Mouse (Mus musculus) neural tube, embryonic 13.5 days (tissue): ENCODE data around the gene Cnnm3. TPM values are rescaled to one million over a fixed set of nuclear protein-coding genes. Genes with fewer than 3 reads are reported as not detected.

Experiments used
- ATAC-seq: fragments of 200-750 bp; cut with Nextera tagmentation; 2 replicates; pipeline ENCODE4 v1.8.0; 2017; ENCODE audit warnings: low read depth, mild to moderate bottlenecking, moderate TSS enrichment, moderate library complexity
- H3K27ac ChIP-seq: fragments of 300-500 bp; sonication (generic); replicated peaks from 2 replicates; pipeline ENCODE4 v1.5.1; 2015; ENCODE audit warnings: moderate library complexity, mild to moderate bottlenecking, inconsistent platforms
- H3K27me3 ChIP-seq: fragments of 300-500 bp; sonication (generic); 2 replicates; pipeline ENCODE4 v1.6.1; 2015; ENCODE audit warnings: mild to moderate bottlenecking, inconsistent platforms
- H3K36me3 ChIP-seq: fragments of 300-500 bp; sonication (generic); 2 replicates; pipeline ENCODE4 v1.6.1; 2015; ENCODE audit warnings: mild to moderate bottlenecking, inconsistent platforms
- H3K4me1 ChIP-seq: fragments of 300-500 bp; sonication (generic); replicated peaks from 2 replicates; pipeline ENCODE4 v1.6.1; 2015; ENCODE audit warnings: inconsistent platforms
- H3K4me2 ChIP-seq: fragments of 300-500 bp; sonication (generic); 2 replicates; pipeline ENCODE4 v1.6.1; 2015; ENCODE audit warnings: inconsistent platforms, mild to moderate bottlenecking, moderate library complexity
- H3K4me3 ChIP-seq: fragments of 300-500 bp; sonication (generic); 2 replicates; pipeline ENCODE4 v1.5.1; 2015; ENCODE audit warnings: mild to moderate bottlenecking, inconsistent platforms
- H3K9ac ChIP-seq: fragments of 300-500 bp; sonication (generic); 2 replicates; pipeline ENCODE4 v1.6.1; 2015; ENCODE audit warnings: moderate library complexity, mild to moderate bottlenecking, inconsistent platforms
- H3K9me3 ChIP-seq: fragments of 300-500 bp; sonication (generic); 2 replicates; pipeline ENCODE4 v1.6.1; 2016; ENCODE audit warnings: inconsistent platforms
- WGBS: fragments of 180-500 bp; shearing (Covaris S2); methylation state at CpG from one replicate; pipeline ENCODE4 v1.1.7; 2015; 5-methylcytosine and 5-hydroxymethylcytosine counted together
- microRNA-seq: library from miRNA; unstranded; fragments of <30 nt; microRNA quantifications from one replicate; pipeline ENCODE4, GENCODE M21; 2016
- polyA plus RNA-seq: library from polyadenylated mRNA; unstranded; fragments of >200 nt; fragmentation: Nextera tagmentation; extraction: Ambion mirVana; gene quantifications from 2 replicates; pipeline ENCODE4 v1.2.1, GENCODE M21; 2015

The Cnnm3 gene
- polyA plus RNA-seq, 1 experiment from 2014 or later, result 4.2 TPM

DNA sequence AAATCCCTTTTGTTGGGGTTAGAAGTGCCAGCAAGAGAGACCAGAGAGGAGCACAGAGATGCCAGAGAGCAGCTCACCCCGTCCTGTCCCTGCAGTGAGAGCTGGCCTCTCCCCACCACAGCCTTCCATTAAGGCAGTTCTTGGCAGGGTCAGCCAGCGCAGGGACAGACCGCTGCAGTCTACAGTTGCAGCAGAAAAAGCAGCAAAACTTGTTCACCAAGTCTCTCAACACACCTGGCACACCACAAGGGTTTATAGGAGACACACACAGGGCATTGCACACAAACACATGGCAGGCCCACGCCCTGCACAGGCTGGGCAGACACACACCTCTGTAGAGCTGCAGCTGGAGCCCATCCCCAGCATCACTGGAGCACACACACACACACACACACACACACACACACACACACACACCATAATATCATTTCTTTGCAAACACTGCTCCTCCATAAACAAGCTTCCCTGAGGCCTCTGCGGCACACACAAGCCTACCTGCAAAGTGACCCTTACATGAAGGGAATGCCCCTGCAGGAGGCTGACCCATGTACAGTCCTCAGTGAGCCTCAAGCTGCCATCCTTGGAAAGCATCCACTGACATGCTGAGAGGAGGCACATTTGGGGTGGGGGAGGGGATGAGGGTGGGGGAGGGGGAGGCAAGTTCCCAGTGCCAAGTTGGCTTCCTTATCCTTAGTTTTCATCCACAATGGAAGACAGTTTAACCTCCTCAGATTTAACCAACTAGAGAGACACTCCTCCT is 62.7 kb downstream of the Cnnm3 start:
- Histone ChIP-seq H3K4me1 (peaks cover 14% of the 10 kb centered on the region), H3K27ac (no peak overlapping the region), H3K9me3 (no peaks in the 10 kb centered on the region), H3K9ac (no peak overlapping the region), H3K4me2 (no peak overlapping the region), H3K27me3 (peaks cover 8% of the 10 kb centered on the region; the same call in 1 of the 2 replicates), H3K36me3 (no peaks in the 10 kb centered on the region), H3K4me3 (no peak overlapping the region)
- no peak for ATAC-seq
- WGBS, result 83% methylated on average over 5 of the region's 5 CpGs

GRCm38 (mm10) chr1:36575347-36575746 is 63.7 kb downstream of the Cnnm3 start:
- ATAC-seq, result no peak
- Histone ChIP-seq H3K27me3 (peaks cover 8% of the 10 kb centered on the region; the same call in 1 of the 2 replicates), H3K9ac (no peak overlapping the region), H3K4me2 (no peak overlapping the region), H3K4me1 (peaks cover 24% of the 10 kb centered on the region), H3K36me3 (no peaks in the 10 kb centered on the region), H3K27ac (no peak overlapping the region), H3K4me3 (no peak overlapping the region), H3K9me3 (no peaks in the 10 kb centered on the region)
- 69% methylated on average over 6 of the region's 6 CpGs for WGBS

- H3K36me3 ChIP-seq, result no peaks in the 10 kb centered on the region
- 59% methylated on average over 6 of the region's 6 CpGs for WGBS
Observed at GRCm38 (mm10) chr1:36576991-36577675, 65.5 kb downstream of the Cnnm3 start.

More at GRCm38 (mm10) chr1:36576991-36577675, 65.5 kb downstream of the Cnnm3 start:
- H3K4me2 ChIP-seq, result no peak overlapping the region
- no peak overlapping the region for H3K27ac ChIP-seq
- H3K27me3 ChIP-seq, result peaks cover 8% of the 10 kb centered on the region; the same call in 1 of the 2 replicates
- no peak for ATAC-seq
- H3K9ac ChIP-seq, result no peak overlapping the region
- H3K4me3 ChIP-seq, result no peak overlapping the region
- H3K9me3 ChIP-seq, result no peaks in the 10 kb centered on the region
- peaks cover 39% of the 10 kb centered on the region for H3K4me1 ChIP-seq

Small RNA genes within 50 kb of the gene (microRNA-seq; reads per million reads assigned to microRNA genes)
- not detected for gene Gm47280

Other genes starting within 250 kb of the Cnnm3 start
- gene Neurl3, start 237.2 kb upstream of the Cnnm3 start, polyA plus RNA-seq, result 1.0 TPM in 2 replicates
- gene Arid5a, start 204.1 kb upstream of the Cnnm3 start, polyA plus RNA-seq, result 4.4 and 5.0 TPM in 2 replicates
- gene Kansl3, start 142.7 kb upstream of the Cnnm3 start, polyA plus RNA-seq, result 34.8 and 36.3 TPM in 2 replicates
- 2.5 and 2.7 TPM in 2 replicates for gene Fer1l5, start 139.6 kb upstream of the Cnnm3 start, polyA plus RNA-seq
- 73.1 and 74.6 TPM in 2 replicates for gene Lman2l, start 66.6 kb upstream of the Cnnm3 start, polyA plus RNA-seq
- gene Cnnm4, start 40.2 kb upstream of the Cnnm3 start, polyA plus RNA-seq, result 9.3 and 10.3 TPM in 2 replicates
- 19.0 and 19.2 TPM in 2 replicates for gene Ankrd23, start 25.0 kb downstream of the Cnnm3 start, polyA plus RNA-seq
- gene Gm42417, start 27.6 kb downstream of the Cnnm3 start, polyA plus RNA-seq, result 0.32 and 1.9 TPM in 2 replicates
- 23.8 and 26.2 TPM in 2 replicates for gene Ankrd39, start 35.6 kb downstream of the Cnnm3 start, polyA plus RNA-seq
- gene Sema4c, start 46.5 kb downstream of the Cnnm3 start, polyA plus RNA-seq, result 23.4 and 25.2 TPM in 2 replicates
- 0.24 TPM in 1 of 2 replicates, not detected in the other for gene Fam178b, start 171.3 kb downstream of the Cnnm3 start, polyA plus RNA-seq
- 697 and 709 TPM in 2 replicates for gene Cox5b, start 179.6 kb downstream of the Cnnm3 start, polyA plus RNA-seq
- 0.36 and 0.66 TPM in 2 replicates for gene 4933424G06Rik, start 198.3 kb downstream of the Cnnm3 start, polyA plus RNA-seq
- 120 and 126 TPM in 2 replicates for gene Actr1b, start 202.6 kb downstream of the Cnnm3 start, polyA plus RNA-seq
- gene Zap70, start 249.9 kb downstream of the Cnnm3 start, polyA plus RNA-seq, result 0.63 and 0.87 TPM in 2 replicates